Comparison of ENCODE assay signal across 9 mouse cellular contexts in genomic region chr1:165655022-165655421, GRCm38 (mm10). TPM values are rescaled to one million over a fixed set of nuclear protein-coding genes. Genes with fewer than 3 reads are reported as not detected.
A peak's percentile ranks its signal among the peaks of the same experiment; 100 is the strongest.
DNase-seq lines count a peak whose midpoint lies in the region; ATAC-seq lines count a peak whose summit lies in the region.
"Had no signal": no experiment of that assay in that cellular context is flagged by ENCODE, and none has a peak within 500 bp of the region (broad histone marks: within the 10 kb centered on the region; RNA-seq: fewer than 3 reads in every experiment).

No protein-coding gene starts in this region.

- H3K36me3 ChIP-seq in midbrain, embryonic 16.5 days (ENCODE audit: control insufficient read depth, insufficient read depth, low read length), result no peaks in the 10 kb centered on the region

- no peaks in the 10 kb centered on the region for H3K27me3 ChIP-seq in midbrain, embryonic 16.5 days (ENCODE audit: control insufficient read depth, insufficient read depth, low read depth, low read length)
- H3K27me3 ChIP-seq: Patski had no signal

- WGBS in midbrain, embryonic 16.5 days, result 72% methylated on average over 6 of the region's 6 CpGs

- H3K9ac ChIP-seq in midbrain, embryonic 16.5 days (ENCODE audit: low read depth, low read length), result no peak overlapping the region

- H3K4me2 ChIP-seq in midbrain, embryonic 16.5 days (ENCODE audit: low read length), result no peak overlapping the region

- no peaks in the 10 kb centered on the region for H3K4me1 ChIP-seq in midbrain, embryonic 16.5 days (ENCODE audit: control insufficient read depth, insufficient read depth, low read length)

- H3K4me3 ChIP-seq in midbrain, embryonic 16.5 days (ENCODE audit: low read depth, low read length), result no peak overlapping the region

- H3K27ac ChIP-seq in midbrain, embryonic 16.5 days (ENCODE audit: low read length), result no peak overlapping the region

- peak; percentile 49 for DNase-seq in gastrocnemius, adult 18-20 months (ENCODE audit: low spot score)
- DNase-seq in gastrocnemius, postnatal 25 days, result no peak
- peak; percentile 13 to 36 for DNase-seq in CD8-positive naive resting alpha-beta T cell, adult 2 months (ENCODE audit: low read depth in 2 of 2, low spot score in 2 of 2)
- DNase-seq in heart, postnatal 4 days, result peak; percentile 73
- DNase-seq in frontal cortex, postnatal 25 days (ENCODE audit: low spot score in 2 of 2), result no peak
- no peak for DNase-seq in urinary bladder, postnatal 36 days (ENCODE audit: low spot score in 2 of 2)

- peak; percentile 67 for ATAC-seq in megakaryocyte progenitor cell, adult 5-6 weeks (replicated peaks; ENCODE audit: poor library complexity)
- no peak for ATAC-seq in midbrain, embryonic 16.5 days
- ATAC-seq: Patski had no signal

- H3K9me3 ChIP-seq in midbrain, embryonic 16.5 days (replicated peaks; ENCODE audit: control insufficient read depth, low read length, poor library complexity, severe bottlenecking), result no peaks in the 10 kb centered on the region

RNA-seq across cellular contexts. Expression of gene Mpzl1, which starts 20.7 kb away (rescaled TPM):
- total RNA-seq in gastrocnemius, adult 18-20 months (2021), result 1 to 10 TPM; 4.8 to 5.3 TPM
- total RNA-seq in gastrocnemius, postnatal 25 days (2021), result 10 to 100 TPM in 1 of 2 experiments, 1 to 10 TPM in 1; 9.2 to 10.1 TPM
- total RNA-seq in heart, postnatal 4 days (2021), result 10 to 100 TPM; 65.0 to 65.2 TPM
- total RNA-seq in megakaryocyte progenitor cell, adult 5-6 weeks (2015), result 2.3 and 4.1 TPM in 2 replicates
- total RNA-seq in megakaryocyte progenitor cell, adult 5-6 weeks (2017), result 0.33 and 0.84 TPM in 2 replicates
- 150 and 155 TPM in 2 replicates for polyA plus RNA-seq in midbrain, embryonic 16.5 days (2015; fragmentation: Nextera tagmentation; extraction: Ambion mirVana)

RNA-seq across cellular contexts. Expression of gene Rcsd1, which starts 54.5 kb away (rescaled TPM):
- total RNA-seq in gastrocnemius, adult 18-20 months (2021), result 100 to 1,000 TPM in 1 of 2 experiments, 10 to 100 TPM in 1; 89.6 to 103 TPM
- 10 to 100 TPM; 80.0 to 85.8 TPM for total RNA-seq in gastrocnemius, postnatal 25 days (2021)
- total RNA-seq in heart, postnatal 4 days (2021), result 100 to 1,000 TPM; 107 to 115 TPM
- total RNA-seq in megakaryocyte progenitor cell, adult 5-6 weeks (2015), result 48.8 and 48.9 TPM in 2 replicates
- 110 and 111 TPM in 2 replicates for total RNA-seq in megakaryocyte progenitor cell, adult 5-6 weeks (2017)
- polyA plus RNA-seq in midbrain, embryonic 16.5 days (2015; fragmentation: Nextera tagmentation; extraction: Ambion mirVana), result 7.8 and 7.9 TPM in 2 replicates

Comparison
In these comparisons a context has a peak if more than half of its experiments do, and no peak if none do; other contexts are left out.
1. DNase-seq: peak in gastrocnemius, adult 18-20 months (single experiment), CD8-positive naive resting alpha-beta T cell, adult 2 months (2 of 2) and heart, postnatal 4 days (single experiment); none in gastrocnemius, postnatal 25 days (single experiment), frontal cortex, postnatal 25 days (0 of 2) and urinary bladder, postnatal 36 days (0 of 2).
2. RNA of gene Mpzl1, which starts 20.7 kb away (total RNA-seq): 65.0 to 65.2 TPM in heart, postnatal 4 days; 9.2 to 10.1 TPM in gastrocnemius, postnatal 25 days, 4.8 to 5.3 TPM in gastrocnemius, adult 18-20 months and 0.33 to 4.1 TPM in megakaryocyte progenitor cell, adult 5-6 weeks; every median in the first group is over 4 times any median in the second.